Mouse (Mus musculus) erythroblast, embryonic 14.5 days (primary cell): ENCODE measurements at regions not wholly inside any gene's neighbourhood (a gene's known extent, or its start where the extent isn't known, plus 50 kb on each side); places are given as distances from the start of the nearest gene placed in this dataset.

Experiments
- GATA1 ChIP-seq: IDR thresholded peaks from 2 replicates; pipeline ENCODE4 v1.6.1; 2012; ENCODE audit warnings: low read length, inconsistent platforms, mixed read lengths
- TAL1 ChIP-seq: IDR thresholded peaks from 3 replicates; pipeline ENCODE4 v1.6.1; 2012; ENCODE audit warnings: low read length, inconsistent platforms, mixed read lengths

- TF ChIP-seq GATA1, result no peak
- TF ChIP-seq TAL1, result no peak
Observed at GRCm38 (mm10) chr10:17237463-17237862, 485.6 kb upstream of the Cited2 start.
